Mouse (Mus musculus) ES-E14 (cell line): ENCODE measurements at regions not wholly inside any gene's neighbourhood (a gene's known extent, or its start where the extent isn't known, plus 50 kb on each side); places are given as distances from the start of the nearest gene placed in this dataset.

ENCODE experiments used
- DNase-seq: peaks from one replicate; pipeline ENCODE4 v3.0.0-alpha.2; 2013; ENCODE audit warnings: low read depth, low spot score
- H3K27ac ChIP-seq: 2 replicates; pipeline ENCODE4 v1.5.1; 2012; ENCODE audit warnings: low read depth, mild to moderate bottlenecking, low read length, moderate library complexity, mixed read lengths; ENCODE audit not compliant: poor library complexity, insufficient read depth, severe bottlenecking
- H3K36me3 ChIP-seq: 2 replicates; pipeline ENCODE4 v1.6.1; 2012; ENCODE audit warnings: mild to moderate bottlenecking, low read length, moderate library complexity, mixed read lengths; ENCODE audit not compliant: control insufficient read depth, poor library complexity, insufficient read depth, severe bottlenecking
- H3K4me1 ChIP-seq, 2 experiments: fragments of 150-350 bp in 1 of 2; sonication (generic) in 1 of 2; 2 replicates each; pipeline ENCODE4 v1.6.1; 2012; ENCODE audit warnings: low read length in 2 of 2, mild to moderate bottlenecking in 1 of 2, mixed read lengths in 1 of 2; ENCODE audit not compliant: control insufficient read depth in 2 of 2, insufficient read depth in 2 of 2, poor library complexity in 1 of 2
- H3K4me3 ChIP-seq, 2 experiments: fragments of 150-350 bp in 1 of 2; sonication (generic) in 1 of 2; 2 replicates each; pipeline ENCODE4 v1.5.1; 2012; ENCODE audit warnings: low read length in 2 of 2, low read depth in 1 of 2, mild to moderate bottlenecking in 1 of 2, mixed read lengths in 1 of 2; ENCODE audit not compliant: insufficient read depth in 1 of 2, poor library complexity in 1 of 2, severe bottlenecking in 1 of 2
- H3K9ac ChIP-seq: 2 replicates; pipeline ENCODE4 v1.6.1; 2012; ENCODE audit warnings: low read depth, mild to moderate bottlenecking, low read length, mixed read lengths; ENCODE audit not compliant: poor library complexity, insufficient read depth, severe bottlenecking
- H3K9me3 ChIP-seq: fragments of 150-350 bp; sonication (generic); 2 replicates; pipeline ENCODE4 v1.6.1; 2012; ENCODE audit warnings: low read depth, mild to moderate bottlenecking, low read length; ENCODE audit not compliant: control insufficient read depth, insufficient read depth
- CHD2 ChIP-seq: IDR thresholded peaks from 2 replicates; pipeline ENCODE4 v1.6.1; 2014; ENCODE audit warnings: mild to moderate bottlenecking, low read depth, low read length, inconsistent platforms
- HCFC1 ChIP-seq: IDR thresholded peaks from 2 replicates; pipeline ENCODE4 v1.6.1; 2012; ENCODE audit warnings: low read length, inconsistent platforms, borderline replicate concordance; ENCODE audit not compliant: insufficient read depth
- MAFK ChIP-seq: IDR thresholded peaks from 2 replicates; pipeline ENCODE4 v1.6.1; 2014; ENCODE audit warnings: mild to moderate bottlenecking, low read depth, low read length, inconsistent platforms; ENCODE audit not compliant: insufficient read depth
- ZC3H11A ChIP-seq: IDR thresholded peaks from 2 replicates; pipeline ENCODE4 v1.6.1; 2012; ENCODE audit warnings: low read depth, mild to moderate bottlenecking, inconsistent platforms, low read length, borderline replicate concordance
- ZNF384 ChIP-seq: IDR thresholded peaks from 2 replicates; pipeline ENCODE4 v1.6.1; 2012; ENCODE audit warnings: low read depth, low read length, inconsistent platforms
- in situ Hi-C, 2 experiments: fragments of 600-800 bp; cut with MboI; formaldehyde crosslinking; loops; one replicate each; pipeline ENCODE4 v1.15.1; 2025; ENCODE audit warnings: low sequenced_read_pairs in 2 of 2, inconsistent platforms in 1 of 2; ENCODE audit not compliant: unreplicated experiment in 2 of 2

- no peak for TF ChIP-seq ZC3H11A
- no peak for TF ChIP-seq ZNF384
- TF ChIP-seq MAFK: no peak
- TF ChIP-seq HCFC1: no peak
- TF ChIP-seq CHD2: no peak
- in situ Hi-C loops: no loop called here
- Histone ChIP-seq H3K4me1 (no peaks in the 10 kb centered on the region), H3K9me3 (no peaks in the 10 kb centered on the region), H3K9ac (no peak overlapping the region), H3K4me3 (no peak overlapping the region), H3K27ac (no peak overlapping the region), H3K36me3 (no peaks in the 10 kb centered on the region)
- DNase-seq: no peak
Measured at GRCm38 (mm10) chr4:7455130-7455529, 783.7 kb downstream of the Car8 start.

- no peak for DNase-seq
- no peaks in the 10 kb centered on the region for H3K9me3 ChIP-seq
- H3K27ac ChIP-seq: no peak overlapping the region
- TF ChIP-seq ZNF384: no peak
- no peak for TF ChIP-seq HCFC1
- no peak for TF ChIP-seq ZC3H11A
- no peak for TF ChIP-seq MAFK
- no peak for TF ChIP-seq CHD2
- no peak overlapping the region for H3K9ac ChIP-seq
- in situ Hi-C loops: no loop called here
- no peaks in the 10 kb centered on the region for H3K36me3 ChIP-seq
- H3K4me1 ChIP-seq: no peaks in the 10 kb centered on the region
- H3K4me3 ChIP-seq: no peak overlapping the region
Measured at GRCm38 (mm10) chr4:7452678-7453077, 786.2 kb downstream of the Car8 start.

GRCm38 (mm10) chr4:7450991-7451390 is 787.9 kb downstream of the Car8 start:
- H3K27ac ChIP-seq: no peak overlapping the region
- TF ChIP-seq ZC3H11A (no peak), HCFC1 (no peak), CHD2 (no peak), MAFK (no peak), ZNF384 (no peak)
- no peaks in the 10 kb centered on the region for H3K36me3 ChIP-seq
- in situ Hi-C loops: no loop called here
- no peak overlapping the region for H3K4me3 ChIP-seq
- no peak for DNase-seq
- H3K9ac ChIP-seq: no peak overlapping the region
- H3K9me3 ChIP-seq: no peaks in the 10 kb centered on the region
- H3K4me1 ChIP-seq: no peaks in the 10 kb centered on the region

- TF ChIP-seq ZC3H11A: no peak
- TF ChIP-seq MAFK: no peak
- no peak for TF ChIP-seq CHD2
- no peak for TF ChIP-seq ZNF384
- no peak for TF ChIP-seq HCFC1
- Histone ChIP-seq H3K9ac (no peak overlapping the region), H3K4me1 (no peaks in the 10 kb centered on the region), H3K27ac (no peak overlapping the region), H3K9me3 (no peaks in the 10 kb centered on the region), H3K4me3 (no peak overlapping the region), H3K36me3 (no peaks in the 10 kb centered on the region)
- in situ Hi-C loops: no loop called here
- no peak for DNase-seq
Measured at GRCm38 (mm10) chr4:7429308-7429707, 809.5 kb downstream of the Car8 start.

GRCm38 (mm10) chr4:7424081-7424480 is 814.8 kb downstream of the Car8 start:
- TF ChIP-seq ZC3H11A (no peak), ZNF384 (no peak), CHD2 (no peak), HCFC1 (no peak), MAFK (no peak)
- H3K9ac ChIP-seq: no peak overlapping the region
- in situ Hi-C loops: no loop called here

More at GRCm38 (mm10) chr4:7424081-7424480, 814.8 kb downstream of the Car8 start:
- Histone ChIP-seq H3K9me3 (no peaks in the 10 kb centered on the region), H3K36me3 (no peaks in the 10 kb centered on the region), H3K4me3 (no peak overlapping the region), H3K4me1 (no peaks in the 10 kb centered on the region), H3K27ac (no peak overlapping the region)
- DNase-seq: no peak
